Mouse (Mus musculus): ENCODE measurements around the gene Saa4. TPM values are rescaled to one million over a fixed set of nuclear protein-coding genes. Genes with fewer than 3 reads are reported as not detected.
"Not testable (repeated sequence)": the region's sequence is repeated elsewhere in the genome, so short reads cannot be mapped to it uniquely, and the experiment has no call there.

Saa4 gene
- not detected in 2 replicates for polyA plus RNA-seq (2016; fragmentation: Nextera tagmentation; extraction: Ambion mirVana)

DNA sequence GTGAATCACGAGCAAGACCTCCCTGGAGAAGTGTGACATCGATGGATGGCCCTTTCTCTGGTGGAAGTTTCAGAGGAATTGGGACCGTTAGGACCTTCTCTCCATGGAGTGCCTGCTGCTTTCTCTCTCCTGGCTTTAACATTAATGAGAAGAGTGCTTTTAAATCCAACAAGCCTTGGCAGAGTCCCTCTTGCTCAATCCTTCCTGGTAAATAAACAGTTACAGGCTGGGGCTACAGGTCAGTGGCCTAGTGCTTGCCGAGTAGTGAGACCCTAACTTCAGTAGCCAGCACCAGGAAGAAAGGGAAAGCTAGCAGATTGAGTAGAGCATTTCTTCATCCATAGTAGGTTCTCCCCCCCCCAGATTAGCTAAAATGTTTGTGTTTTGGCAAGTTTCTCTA, at the start of gene Saa4:
TSS of gene Saa4 (minus strand) at position 146 of the 400 bp plus-strand sequence.
- Histone ChIP-seq H3K36me3 (no peaks in the 10 kb centered on the region), H3K4me3 (no peak within 1 kb of the TSS), H3K9me3 (no peaks in the 10 kb centered on the region), H3K4me1 (no peaks in the 10 kb centered on the region), H3K27ac (no peak within 1 kb of the TSS), H3K9ac (no peak within 1 kb of the TSS), H3K4me2 (replicated peaks) (no peak within 1 kb of the TSS), H3K27me3 (replicated peaks) (no peaks in the 10 kb centered on the region)
- no peak for ATAC-seq (ENCODE audit: low FRiP score, low read depth)
- WGBS, result 88% methylated on average over 4 of the region's 4 CpGs

- no peaks in the 10 kb centered on the region for H3K9me3 ChIP-seq
- no peak overlapping the region for H3K4me2 ChIP-seq (replicated peaks)
- no peak for ATAC-seq (ENCODE audit: low FRiP score, low read depth)
- no peaks in the 10 kb centered on the region for H3K27me3 ChIP-seq (replicated peaks)
- WGBS, result 68% methylated on average over 4 of the region's 4 CpGs
- peaks cover 74% of the 10 kb centered on the region for H3K36me3 ChIP-seq
- no peak overlapping the region for H3K4me3 ChIP-seq
- H3K27ac ChIP-seq, result no peak overlapping the region
- no peak overlapping the region for H3K9ac ChIP-seq
- no peaks in the 10 kb centered on the region for H3K4me1 ChIP-seq
These were observed 38.3 kb upstream of the Saa4 start for GRCm38 (mm10) chr7:46770706-46771105.

DNA sequence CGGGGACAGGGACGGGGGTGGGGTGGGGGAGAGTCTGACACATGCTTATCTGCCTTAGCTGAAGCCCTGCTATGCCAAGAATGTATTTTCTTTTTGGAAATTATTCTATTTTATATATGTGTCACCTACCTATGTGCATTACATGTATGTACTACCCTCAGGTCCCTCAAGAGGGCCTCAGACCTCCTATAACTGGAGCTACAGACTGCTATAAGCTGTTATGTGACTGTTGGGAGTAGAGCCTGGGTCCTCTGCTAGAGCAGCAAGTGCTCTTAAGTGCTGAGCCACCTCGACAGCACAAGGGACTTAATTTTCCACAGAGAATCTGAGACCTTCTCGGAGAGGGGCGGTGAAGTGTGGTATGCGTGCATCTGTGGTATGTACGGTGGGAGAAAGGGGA, 36.0 kb upstream of the Saa4 start:
- no peak for ATAC-seq (ENCODE audit: low FRiP score, low read depth)
- Histone ChIP-seq H3K27me3 (replicated peaks) (no peaks in the 10 kb centered on the region), H3K4me3 (no peak overlapping the region), H3K9me3 (no peaks in the 10 kb centered on the region), H3K36me3 (peaks cover 69% of the 10 kb centered on the region), H3K4me2 (replicated peaks) (no peak overlapping the region), H3K9ac (no peak overlapping the region), H3K4me1 (no peaks in the 10 kb centered on the region), H3K27ac (no peak overlapping the region)
- 95% methylated on average over 7 of the region's 7 CpGs for WGBS

- Histone ChIP-seq H3K27me3 (replicated peaks) (no peaks in the 10 kb centered on the region), H3K4me1 (no peaks in the 10 kb centered on the region), H3K9ac (no peak overlapping the region), H3K36me3 (peaks cover 71% of the 10 kb centered on the region), H3K4me3 (no peak overlapping the region), H3K9me3 (no peaks in the 10 kb centered on the region), H3K27ac (no peak overlapping the region), H3K4me2 (replicated peaks) (no peak overlapping the region)
- no peak for ATAC-seq (ENCODE audit: low FRiP score, low read depth)
These were observed 35.0 kb upstream of the Saa4 start for GRCm38 (mm10) chr7:46767371-46767770.

DNA sequence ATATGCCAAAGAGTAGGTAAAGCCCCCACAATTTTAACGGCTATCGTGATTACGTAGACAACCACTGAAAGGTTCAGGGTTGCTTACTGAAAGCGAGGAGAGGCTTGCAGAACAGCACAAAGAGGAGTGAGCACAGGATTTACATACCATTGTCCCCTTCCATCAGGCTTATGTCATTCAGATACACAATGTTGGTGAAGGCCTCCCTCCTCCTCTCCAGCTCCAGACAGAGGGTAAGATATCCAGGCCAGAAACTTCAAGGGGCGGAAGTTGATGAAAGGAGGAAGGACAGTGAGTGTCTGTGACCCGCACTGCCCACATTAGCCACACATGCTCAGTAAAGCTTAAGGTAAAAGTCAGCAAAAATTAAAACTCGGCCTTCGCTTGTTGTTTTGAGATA, 32.3 kb upstream of the Saa4 start:
- peaks cover 84% of the 10 kb centered on the region for H3K36me3 ChIP-seq
- whole genome bisulfite sequencing, result 95% methylated on average over 8 of the region's 8 CpGs
- no peak for ATAC-seq (ENCODE audit: low FRiP score, low read depth)

DNA sequence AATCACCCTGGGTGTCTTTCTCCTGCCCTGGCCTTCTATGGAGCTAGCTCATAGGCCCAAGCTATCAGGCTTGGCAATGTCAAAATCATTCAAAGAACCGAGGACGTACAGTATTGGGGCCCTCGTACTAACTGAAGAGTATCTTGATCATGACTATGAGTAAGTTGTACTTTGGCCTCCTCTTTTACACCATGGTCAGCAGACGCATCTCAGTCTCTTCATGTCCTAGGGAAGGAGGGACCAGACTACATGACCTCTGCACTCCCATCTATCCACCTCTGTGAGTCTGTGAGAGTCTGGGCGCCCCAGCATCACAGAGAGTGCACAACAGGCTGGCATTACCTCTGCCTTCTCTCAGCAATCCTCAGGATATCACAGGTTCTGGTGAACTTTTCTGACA, 30.2 kb upstream of the Saa4 start:
- no peak overlapping the region for H3K27ac ChIP-seq
- peaks cover 70% of the 10 kb centered on the region for H3K36me3 ChIP-seq
- no peak overlapping the region for H3K4me3 ChIP-seq
- no peaks in the 10 kb centered on the region for H3K4me1 ChIP-seq
- H3K9me3 ChIP-seq, result no peaks in the 10 kb centered on the region
- no peak overlapping the region for H3K4me2 ChIP-seq (replicated peaks)
- ATAC-seq (ENCODE audit: low FRiP score, low read depth), result no peak
- WGBS, result 94% methylated on average over 5 of the region's 5 CpGs
- no peak overlapping the region for H3K9ac ChIP-seq
- H3K27me3 ChIP-seq (replicated peaks), result no peaks in the 10 kb centered on the region

More for the DNA sequence above, 32.3 kb upstream of the Saa4 start:
- Histone ChIP-seq H3K27me3 (replicated peaks) (no peaks in the 10 kb centered on the region), H3K4me3 (no peak overlapping the region), H3K9ac (no peak overlapping the region), H3K4me2 (replicated peaks) (no peak overlapping the region), H3K4me1 (no peaks in the 10 kb centered on the region), H3K9me3 (no peaks in the 10 kb centered on the region), H3K27ac (no peak overlapping the region)

DNA sequence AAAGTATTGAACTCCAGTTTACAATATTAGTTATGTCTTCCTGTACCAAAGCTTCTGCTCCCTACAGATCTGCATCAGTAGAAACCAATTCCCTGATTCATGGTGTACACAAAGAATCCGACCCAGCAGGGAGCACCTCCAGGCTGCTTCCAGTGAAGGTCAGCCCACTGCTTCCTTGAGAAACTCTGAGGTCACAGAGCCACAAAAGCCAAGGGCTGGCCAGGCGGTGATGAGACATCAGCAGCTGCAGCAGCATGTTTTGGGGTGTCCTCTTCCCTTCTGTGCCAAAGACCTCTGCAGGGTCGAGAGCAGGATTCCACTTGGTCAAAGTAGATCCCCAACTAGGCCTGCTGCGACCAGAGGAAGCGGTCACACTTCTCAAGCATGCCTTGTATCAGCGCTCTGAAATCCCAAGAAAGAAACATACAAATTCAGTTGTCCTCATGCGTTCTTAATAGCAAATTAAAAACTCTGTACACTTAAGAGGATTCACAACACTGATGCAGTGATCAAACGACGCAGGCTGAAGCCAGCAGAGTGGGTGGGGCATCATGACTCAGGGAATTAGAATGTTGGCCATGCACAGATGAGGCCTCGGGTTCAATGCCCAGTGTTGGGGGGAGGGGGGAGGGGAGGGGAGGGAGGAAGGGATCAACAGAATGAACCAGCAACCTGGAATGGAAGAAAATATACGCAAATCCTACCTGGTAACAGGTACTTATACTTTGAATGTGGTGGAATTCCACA, 28.8 kb upstream of the Saa4 start:
- no peak for ATAC-seq (ENCODE audit: low FRiP score, low read depth)
- Histone ChIP-seq H3K4me2 (replicated peaks) (no peak overlapping the region), H3K4me1 (no peaks in the 10 kb centered on the region), H3K36me3 (peaks cover 62% of the 10 kb centered on the region), H3K27ac (no peak overlapping the region), H3K27me3 (replicated peaks) (no peaks in the 10 kb centered on the region), H3K9ac (no peak overlapping the region), H3K9me3 (no peaks in the 10 kb centered on the region), H3K4me3 (no peak overlapping the region)
- 77% methylated on average over 11 of the region's 11 CpGs for WGBS

- Histone ChIP-seq H3K9me3 (no peaks in the 10 kb centered on the region), H3K4me2 (replicated peaks) (no peak within 1 kb of the TSS), H3K4me1 (no peaks in the 10 kb centered on the region), H3K36me3 (no peaks in the 10 kb centered on the region), H3K9ac (no peak within 1 kb of the TSS), H3K27ac (no peak within 1 kb of the TSS), H3K27me3 (replicated peaks) (no peaks in the 10 kb centered on the region), H3K4me3 (no peak within 1 kb of the TSS)
- 78% methylated on average over 3 of the region's 3 CpGs for WGBS
- no peak for ATAC-seq (ENCODE audit: low FRiP score, low read depth)
These were observed 19.1 kb upstream of the Saa4 start, which contains the start of gene Saa2 for GRCm38 (mm10) chr7:46751490-46751889. Saa2 (plus strand) TSS chr7:46751790.

- 44% methylated on average over 3 of the region's 3 CpGs for WGBS
- ATAC-seq (ENCODE audit: low FRiP score, low read depth), result no peak
- no peak overlapping the region for H3K4me3 ChIP-seq
These were observed 16.1 kb upstream of the Saa4 start for GRCm38 (mm10) chr7:46748459-46748858.

DNA sequence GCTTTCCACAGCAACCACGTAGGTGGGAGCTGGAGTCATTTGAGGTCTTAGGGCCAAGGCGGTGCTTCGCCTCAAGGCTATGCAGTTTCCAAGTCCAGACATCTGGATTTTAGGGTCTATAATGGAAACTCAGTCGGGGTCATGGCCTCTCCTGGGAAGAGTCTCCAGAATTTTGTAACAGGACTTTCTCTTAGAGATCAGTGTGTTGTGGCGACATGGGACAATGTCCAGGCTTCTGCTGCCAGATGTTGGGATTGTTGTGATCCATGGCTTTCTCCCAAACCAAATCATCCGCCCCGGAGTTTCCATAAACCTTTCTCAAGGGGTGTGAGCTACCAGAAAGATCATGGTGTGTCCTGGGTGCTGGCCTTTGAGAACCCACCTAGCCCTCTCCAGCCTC, 14.0 kb upstream of the Saa4 start:
- Histone ChIP-seq H3K27ac (no peak overlapping the region), H3K4me1 (no peaks in the 10 kb centered on the region), H3K36me3 (no peaks in the 10 kb centered on the region), H3K4me3 (no peak overlapping the region), H3K9me3 (no peaks in the 10 kb centered on the region), H3K4me2 (replicated peaks) (no peak overlapping the region), H3K9ac (no peak overlapping the region), H3K27me3 (replicated peaks) (no peaks in the 10 kb centered on the region)
- ATAC-seq (ENCODE audit: low FRiP score, low read depth), result no peak
- WGBS, result 91% methylated on average over 7 of the region's 7 CpGs

More at GRCm38 (mm10) chr7:46748459-46748858, 16.1 kb upstream of the Saa4 start:
- no peak overlapping the region for H3K4me2 ChIP-seq (replicated peaks)
- H3K27ac ChIP-seq, result no peak overlapping the region
- H3K36me3 ChIP-seq, result no peaks in the 10 kb centered on the region
- no peaks in the 10 kb centered on the region for H3K9me3 ChIP-seq
- no peaks in the 10 kb centered on the region for H3K4me1 ChIP-seq
- no peak overlapping the region for H3K9ac ChIP-seq
- no peaks in the 10 kb centered on the region for H3K27me3 ChIP-seq (replicated peaks)

DNA sequence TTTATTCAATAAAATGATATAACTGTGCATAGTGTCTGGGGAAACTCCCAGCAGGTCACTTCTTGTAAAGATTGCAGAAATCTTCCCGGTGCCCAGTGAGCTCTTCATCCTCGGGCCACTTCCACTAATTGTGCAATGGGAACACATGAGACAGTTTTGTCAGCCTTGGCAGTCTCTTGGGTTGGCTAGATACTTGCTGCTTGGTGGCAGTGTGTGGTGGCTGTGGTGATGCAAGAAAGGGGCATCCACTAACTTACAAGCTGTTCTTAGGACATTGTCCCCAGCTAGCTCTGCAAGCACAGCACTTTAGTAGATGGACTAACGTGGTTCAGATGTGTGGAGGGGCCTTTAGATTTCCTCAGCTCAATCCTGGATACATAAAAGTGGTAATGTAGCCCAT, 13.4 kb upstream of the Saa4 start:
- H3K4me1 ChIP-seq, result no peaks in the 10 kb centered on the region
- no peaks in the 10 kb centered on the region for H3K27me3 ChIP-seq (replicated peaks)
- H3K4me3 ChIP-seq, result no peak overlapping the region
- no peaks in the 10 kb centered on the region for H3K36me3 ChIP-seq
- no peak overlapping the region for H3K4me2 ChIP-seq (replicated peaks)
- no peak overlapping the region for H3K9ac ChIP-seq
- H3K9me3 ChIP-seq, result no peaks in the 10 kb centered on the region
- no peak overlapping the region for H3K27ac ChIP-seq
- WGBS, result 86% methylated on average over 3 of the region's 3 CpGs
- no peak for ATAC-seq (ENCODE audit: low FRiP score, low read depth)

DNA sequence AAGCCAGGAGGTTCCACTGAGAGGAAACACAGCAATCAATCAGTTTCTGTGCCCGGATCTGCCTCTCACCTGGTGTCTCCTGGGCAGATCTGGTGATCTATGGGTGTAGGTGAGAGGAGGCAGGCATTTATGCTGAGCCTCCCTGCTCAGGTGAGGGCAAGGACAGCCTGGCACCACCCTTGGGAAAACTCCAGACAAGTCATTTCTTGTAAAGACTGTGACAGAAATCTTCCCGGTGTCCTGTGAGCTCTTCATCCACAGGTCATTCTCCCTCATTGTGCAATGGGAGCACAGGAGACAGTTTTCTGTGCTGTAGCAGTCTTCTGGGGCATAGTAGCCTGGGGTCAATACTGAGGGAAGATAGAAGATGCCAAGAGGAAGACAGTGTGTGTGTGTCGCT, 10.5 kb upstream of the Saa4 start, which contains the start of gene Saa1:
TSS of gene Saa1 (minus strand) at position 101 of the 400 bp plus-strand sequence.
- WGBS, result 80% methylated on average over 3 of the region's 3 CpGs
- not testable (repeated sequence) for H3K4me2 ChIP-seq (replicated peaks); H3K9ac ChIP-seq; H3K4me1 ChIP-seq; H3K4me3 ChIP-seq; ATAC-seq (ENCODE audit: low FRiP score, low read depth); H3K36me3 ChIP-seq; H3K9me3 ChIP-seq; H3K27me3 ChIP-seq (replicated peaks); H3K27ac ChIP-seq

DNA sequence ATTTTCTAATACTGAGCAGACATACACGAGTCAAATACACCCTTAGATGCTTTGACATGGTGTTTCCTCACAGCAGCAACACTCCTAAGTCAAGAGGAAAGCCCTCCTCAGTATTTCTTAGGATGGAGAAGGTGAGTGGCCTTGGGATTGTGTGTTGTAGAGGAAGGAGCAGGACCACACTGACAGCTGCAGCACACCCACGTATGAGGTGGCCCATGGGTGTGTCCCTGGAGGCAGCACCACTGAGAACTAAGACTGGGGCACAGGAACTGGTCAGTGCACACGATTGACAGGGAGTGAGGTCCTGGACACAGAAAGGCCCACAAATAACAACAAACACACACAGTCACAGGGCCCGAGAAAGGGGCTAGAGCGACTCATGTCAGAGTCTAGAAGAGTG, 7.6 kb upstream of the Saa4 start:
- H3K27me3 ChIP-seq (replicated peaks); H3K9ac ChIP-seq; H3K9me3 ChIP-seq; H3K4me1 ChIP-seq; H3K4me3 ChIP-seq; ATAC-seq (ENCODE audit: low FRiP score, low read depth); H3K4me2 ChIP-seq (replicated peaks); H3K27ac ChIP-seq; H3K36me3 ChIP-seq: not testable (repeated sequence)
- 77% methylated on average over 5 of the region's 5 CpGs for WGBS
